Mouse (Mus musculus) stomach, embryonic 16.5 days (tissue): ENCODE data around the gene Aldh1l2. TPM values are rescaled to one million over a fixed set of nuclear protein-coding genes. Genes with fewer than 3 reads are reported as not detected.
"Not testable (repeated sequence)": the region's sequence is repeated elsewhere in the genome, so short reads cannot be mapped to it uniquely, and the experiment has no call there.

Source experiments
- ATAC-seq: fragments of 200-750 bp; cut with Nextera tagmentation; 2 replicates; pipeline ENCODE4 v1.8.0; 2017; ENCODE audit warnings: moderate number of reproducible peaks, moderate TSS enrichment; ENCODE audit not compliant: insufficient read depth, low FRiP score
- H3K27ac ChIP-seq: fragments of 300-500 bp; sonication (generic); 2 replicates; pipeline ENCODE4 v1.5.1; 2014; ENCODE audit warnings: low read length
- H3K27me3 ChIP-seq: fragments of 300-500 bp; sonication (generic); 2 replicates; pipeline ENCODE4 v1.6.1; 2014; ENCODE audit warnings: low read length, control low read depth, mixed read lengths; ENCODE audit not compliant: control insufficient read depth, insufficient read depth
- H3K36me3 ChIP-seq: fragments of 300-500 bp; sonication (generic); 2 replicates; pipeline ENCODE4 v1.6.1; 2014; ENCODE audit warnings: low read length; ENCODE audit not compliant: control insufficient read depth, insufficient read depth
- H3K4me1 ChIP-seq: fragments of 300-500 bp; sonication (generic); 2 replicates; pipeline ENCODE4 v1.6.1; 2014; ENCODE audit warnings: low read length, control low read depth, mixed read lengths; ENCODE audit not compliant: control insufficient read depth, insufficient read depth
- H3K4me2 ChIP-seq: fragments of 300-500 bp; sonication (generic); 2 replicates; pipeline ENCODE4 v1.6.1; 2014; ENCODE audit warnings: low read depth, low read length, mixed read lengths
- H3K4me3 ChIP-seq: fragments of 300-500 bp; sonication (generic); replicated peaks from 2 replicates; pipeline ENCODE4 v1.5.1; 2014; ENCODE audit warnings: mild to moderate bottlenecking, low read length
- H3K9ac ChIP-seq: fragments of 300-500 bp; sonication (generic); 2 replicates; pipeline ENCODE4 v1.6.1; 2014; ENCODE audit warnings: low read length
- H3K9me3 ChIP-seq: fragments of 300-500 bp; sonication (generic); replicated peaks from 2 replicates; pipeline ENCODE4 v1.6.1; 2016; ENCODE audit warnings: low read length, control low read depth; ENCODE audit not compliant: control insufficient read depth
- WGBS: fragments of 180-500 bp; shearing (Covaris S2); extraction: QIAGEN DNeasy Blood & Tissue Kit; methylation state at CpG from one replicate; pipeline ENCODE4 v1.1.7; 2014; 5-methylcytosine and 5-hydroxymethylcytosine counted together
- polyA plus RNA-seq: library from polyadenylated mRNA; unstranded; fragments of >200 nt; fragmentation: Nextera tagmentation; extraction: Ambion mirVana; gene quantifications from 2 replicates; pipeline ENCODE4 v1.2.1, GENCODE M21; 2015

Aldh1l2 gene
- polyA plus RNA-seq, 1 experiment from 2014 or later: 2.9 TPM

DNA sequence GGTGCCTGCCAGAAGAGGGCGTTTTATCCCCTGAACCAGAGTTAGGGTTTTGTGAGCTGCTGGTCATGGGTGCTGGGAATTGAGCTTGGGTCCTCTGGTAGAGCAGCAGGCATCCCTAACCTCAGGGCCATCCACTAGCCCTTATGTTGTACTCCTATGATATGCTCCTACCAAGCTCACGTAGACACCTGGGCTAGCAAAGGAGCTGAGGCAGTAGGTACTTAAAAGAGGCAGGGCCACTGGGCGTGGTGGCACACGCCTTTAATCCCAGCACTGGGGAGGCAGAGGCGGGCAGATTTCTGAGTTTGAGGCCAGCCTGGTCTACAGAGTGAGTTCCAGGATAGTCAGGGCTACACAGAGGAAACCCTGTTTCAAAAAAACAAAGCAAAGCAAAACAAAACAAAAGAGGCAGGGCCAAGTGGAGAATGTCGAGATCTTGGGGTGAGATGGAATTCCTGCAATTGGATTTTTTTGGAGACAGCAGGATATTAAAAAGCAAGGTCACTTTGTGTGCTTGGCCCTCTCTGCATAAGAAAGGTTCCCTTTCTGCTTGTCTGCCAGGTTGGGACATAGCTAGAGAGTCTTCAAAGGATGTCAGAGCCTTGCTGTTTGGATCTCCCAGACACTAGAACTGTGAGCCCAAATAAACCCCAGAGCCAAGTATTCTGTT lies 5.5 kb upstream of the Aldh1l2 start:
- ATAC-seq: no peak
- H3K9me3 ChIP-seq: no peaks in the 10 kb centered on the region
- no peaks in the 10 kb centered on the region for H3K4me1 ChIP-seq
- no peaks in the 10 kb centered on the region for H3K36me3 ChIP-seq
- H3K9ac ChIP-seq: no peak overlapping the region
- H3K4me3 ChIP-seq: no peak overlapping the region
- H3K4me2 ChIP-seq: no peak overlapping the region
- H3K27me3 ChIP-seq: no peaks in the 10 kb centered on the region
- 73% methylated on average over 6 of the region's 6 CpGs for WGBS
- H3K27ac ChIP-seq: no peak overlapping the region

DNA sequence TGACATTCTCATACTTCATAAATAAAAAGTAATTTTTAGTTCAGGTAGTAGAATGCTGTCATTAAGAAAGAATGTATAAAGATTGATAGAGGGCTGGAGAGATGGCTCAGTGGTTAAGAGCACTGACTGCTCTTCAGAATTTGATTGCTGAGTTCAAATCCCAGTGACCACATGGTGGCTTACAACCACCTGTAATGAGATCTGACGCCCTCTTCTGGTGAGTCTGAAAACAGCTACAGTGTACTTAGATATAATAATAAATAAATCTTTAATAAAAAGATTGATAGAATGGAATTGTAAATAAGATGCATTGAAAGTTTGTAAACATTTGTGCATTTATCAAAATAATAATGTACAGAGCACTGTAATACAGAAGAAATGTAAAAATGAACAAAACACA lies 2.5 kb upstream of the Aldh1l2 start:
- Histone ChIP-seq H3K4me1 (peaks cover 9% of the 10 kb centered on the region; the same call in 1 of the 2 replicates), H3K9me3 (no peaks in the 10 kb centered on the region), H3K27ac (no peak overlapping the region), H3K4me3 (no peak overlapping the region), H3K4me2 (no peak overlapping the region), H3K9ac (no peak overlapping the region), H3K36me3 (no peaks in the 10 kb centered on the region), H3K27me3 (no peaks in the 10 kb centered on the region)
- ATAC-seq: no peak
- WGBS: 5% methylated on average over 1 of the region's 1 CpGs

DNA sequence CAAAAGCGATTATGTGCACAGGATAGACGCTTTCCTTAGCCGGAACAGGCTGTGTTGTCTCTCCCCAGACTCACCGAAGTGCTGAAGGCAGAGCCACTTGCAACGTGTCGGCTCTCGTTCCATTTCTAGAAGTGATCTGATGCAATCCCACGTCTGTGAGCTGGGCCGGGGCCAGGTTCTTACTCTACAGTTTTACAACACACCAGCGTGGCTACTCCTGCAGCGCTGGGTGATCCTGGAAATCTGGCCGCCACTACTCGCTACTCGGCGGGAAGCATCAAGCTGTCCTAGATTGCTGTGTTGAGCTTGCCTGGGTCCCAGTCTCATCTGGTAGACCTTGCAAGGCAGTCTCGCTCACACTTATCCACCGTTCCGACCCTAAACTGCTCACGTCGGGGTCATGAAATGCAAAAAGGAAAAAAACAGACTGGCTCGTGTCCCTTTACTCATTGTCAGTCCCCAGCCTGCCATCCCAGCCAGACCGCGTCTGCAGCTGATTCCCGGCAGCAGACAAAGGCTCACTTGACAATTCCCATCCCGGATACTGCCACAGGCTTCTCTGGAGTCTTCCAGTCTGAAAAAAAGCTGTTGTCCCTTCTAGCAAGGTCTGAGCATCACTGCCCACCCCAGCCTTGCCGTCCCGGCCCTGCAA lies 556 bp downstream of the Aldh1l2 start:
- peak overlapping the region; percentile 70 for H3K9ac ChIP-seq
- H3K27ac ChIP-seq: no peak overlapping the region
- no peaks in the 10 kb centered on the region for H3K9me3 ChIP-seq
- H3K4me1 ChIP-seq: peaks cover 9% of the 10 kb centered on the region; the same call in 1 of the 2 replicates
- H3K4me3 ChIP-seq: peak overlapping the region; percentile 56
- ATAC-seq: peak; percentile 42; the same call in 1 of the 2 replicates
- peak overlapping the region; percentile 98 for H3K4me2 ChIP-seq
- 5% methylated on average over 27 of the region's 27 CpGs for WGBS
- H3K27me3 ChIP-seq: no peaks in the 10 kb centered on the region
- H3K36me3 ChIP-seq: no peaks in the 10 kb centered on the region

DNA sequence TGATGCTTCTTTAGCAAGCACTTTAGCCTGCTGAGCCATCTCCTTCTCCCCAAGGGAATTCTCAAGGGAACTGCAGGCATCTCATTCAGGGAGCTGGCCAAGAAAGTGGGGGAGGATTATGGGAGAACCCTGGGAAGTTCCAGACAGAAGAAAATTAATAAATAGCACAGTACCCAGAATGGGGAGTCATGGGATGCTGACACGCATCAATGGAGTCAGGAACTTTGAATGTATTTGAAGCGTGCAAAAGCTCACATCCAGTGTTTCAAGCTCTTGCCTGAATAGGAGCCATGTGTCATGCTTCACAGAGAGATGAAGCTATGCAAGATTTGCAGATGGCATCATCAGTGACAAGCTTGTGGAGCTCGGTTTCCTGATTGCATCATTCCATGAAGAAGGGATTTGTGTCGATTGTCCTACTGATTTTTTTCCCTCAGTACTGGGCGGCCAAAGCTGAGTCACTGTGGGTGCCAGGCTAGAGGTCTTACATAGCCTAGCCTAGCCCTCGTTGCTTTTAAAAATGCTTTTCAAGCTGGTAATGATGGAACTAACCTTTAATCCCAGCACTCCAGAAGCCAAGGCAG lies 3.5 kb downstream of the Aldh1l2 start:
- Histone ChIP-seq H3K9me3 (no peaks in the 10 kb centered on the region), H3K4me3 (no peak overlapping the region), H3K27ac (no peak overlapping the region), H3K4me2 (no peak overlapping the region), H3K4me1 (peaks cover 9% of the 10 kb centered on the region; the same call in 1 of the 2 replicates), H3K36me3 (no peaks in the 10 kb centered on the region), H3K9ac (no peak overlapping the region), H3K27me3 (no peaks in the 10 kb centered on the region)
- ATAC-seq: no peak
- 80% methylated on average over 6 of the region's 6 CpGs for WGBS

DNA sequence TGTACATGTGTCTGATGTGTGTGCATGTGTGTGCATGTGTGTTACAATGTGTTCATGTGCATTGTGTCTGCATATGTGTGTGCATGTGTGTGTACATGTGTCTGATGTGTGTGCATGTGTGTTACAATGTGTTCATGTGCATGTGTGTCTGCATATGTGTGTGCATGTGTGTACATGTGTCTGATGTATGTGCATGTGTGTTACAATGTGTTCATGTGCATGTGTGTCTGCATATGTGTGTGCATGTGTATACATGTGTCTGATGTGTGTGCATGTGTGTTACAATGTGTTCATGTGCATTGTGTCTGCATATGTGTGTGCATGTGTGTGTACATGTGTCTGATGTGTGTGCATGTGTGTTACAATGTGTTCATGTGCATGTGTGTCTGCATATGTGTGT lies 9.7 kb downstream of the Aldh1l2 start:
- not testable (repeated sequence) for H3K27me3 ChIP-seq, H3K4me3 ChIP-seq, H3K4me1 ChIP-seq, H3K9ac ChIP-seq, H3K27ac ChIP-seq, H3K4me2 ChIP-seq, H3K9me3 ChIP-seq, ATAC-seq, H3K36me3 ChIP-seq

DNA sequence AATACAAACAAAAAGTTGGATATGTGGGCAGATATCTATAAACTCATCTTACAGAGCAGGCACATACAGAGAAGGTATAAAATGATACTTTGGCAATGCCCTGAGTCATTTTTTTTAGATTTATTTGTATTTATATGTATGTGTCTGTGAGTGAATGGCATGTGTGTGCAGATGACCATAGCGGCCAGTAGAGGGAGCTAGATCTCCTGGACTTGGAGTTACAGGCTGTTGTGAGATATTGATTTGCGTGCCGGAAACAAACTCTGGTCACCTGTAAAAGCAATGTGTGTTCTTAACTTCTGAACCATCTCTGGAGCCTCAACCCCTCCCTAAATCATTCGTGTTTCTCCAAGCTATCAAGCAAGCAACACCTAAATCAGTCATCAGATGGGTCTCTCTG lies 12.9 kb downstream of the Aldh1l2 start:
- H3K9me3 ChIP-seq: no peaks in the 10 kb centered on the region
- H3K9ac ChIP-seq: no peak overlapping the region
- no peaks in the 10 kb centered on the region for H3K27me3 ChIP-seq
- H3K4me3 ChIP-seq: no peak overlapping the region
- no peak overlapping the region for H3K4me2 ChIP-seq
- H3K36me3 ChIP-seq: no peaks in the 10 kb centered on the region
- WGBS: 87% methylated on average over 4 of the region's 4 CpGs
- no peaks in the 10 kb centered on the region for H3K4me1 ChIP-seq
- ATAC-seq: no peak
- no peak overlapping the region for H3K27ac ChIP-seq

DNA sequence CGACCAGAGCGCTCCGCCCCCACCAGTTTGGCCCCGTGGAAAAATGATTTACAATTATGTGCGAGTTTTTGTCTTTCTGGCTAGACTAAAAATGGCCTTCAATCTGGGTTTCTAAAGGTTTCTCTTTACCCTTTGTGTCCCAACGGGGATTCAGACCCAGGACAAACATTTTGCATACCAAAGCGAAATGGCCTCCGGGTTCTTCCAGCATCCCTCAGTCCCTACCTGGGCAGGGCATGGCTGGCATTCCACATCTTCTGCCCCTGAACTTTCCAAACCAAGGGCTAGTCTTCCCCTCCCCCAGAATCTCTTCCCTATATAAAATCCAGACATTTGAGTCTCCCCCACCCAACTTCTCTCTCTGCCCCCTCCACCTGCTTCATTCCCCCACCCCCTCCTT lies 20.2 kb downstream of the Aldh1l2 start:
- no peaks in the 10 kb centered on the region for H3K9me3 ChIP-seq
- no peaks in the 10 kb centered on the region for H3K27me3 ChIP-seq
- no peaks in the 10 kb centered on the region for H3K36me3 ChIP-seq
- no peak overlapping the region for H3K4me2 ChIP-seq
- ATAC-seq: no peak
- H3K4me1 ChIP-seq: no peaks in the 10 kb centered on the region
- no peak overlapping the region for H3K9ac ChIP-seq
- 79% methylated on average over 8 of the region's 8 CpGs for WGBS
- no peak overlapping the region for H3K27ac ChIP-seq
- no peak overlapping the region for H3K4me3 ChIP-seq

DNA sequence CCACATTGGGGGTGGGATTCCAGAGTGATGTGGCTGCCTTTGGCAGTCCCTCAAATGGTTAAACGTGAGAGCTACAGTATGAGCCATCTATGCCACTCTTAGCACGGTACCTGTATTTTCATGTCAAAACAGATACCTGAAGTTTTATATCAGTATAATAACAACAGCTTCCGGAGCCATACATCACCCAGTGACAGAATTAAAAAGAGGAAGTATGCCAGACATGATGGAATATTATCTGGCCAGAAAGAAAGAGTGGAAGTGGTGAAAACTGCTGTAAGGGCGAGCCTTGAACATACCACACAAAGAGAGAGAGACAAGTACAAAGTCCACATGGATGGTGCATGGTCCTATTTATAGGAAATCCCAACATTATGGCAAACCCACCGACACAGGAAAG lies 22.6 kb downstream of the Aldh1l2 start:
- H3K9me3 ChIP-seq: no peaks in the 10 kb centered on the region
- H3K36me3 ChIP-seq: no peaks in the 10 kb centered on the region
- H3K27me3 ChIP-seq: no peaks in the 10 kb centered on the region
- H3K4me1 ChIP-seq: no peaks in the 10 kb centered on the region
- ATAC-seq: no peak
- H3K4me3 ChIP-seq: no peak overlapping the region
- no peak overlapping the region for H3K27ac ChIP-seq
- H3K9ac ChIP-seq: no peak overlapping the region
- no peak overlapping the region for H3K4me2 ChIP-seq
- WGBS: 75% methylated on average over 5 of the region's 5 CpGs

DNA sequence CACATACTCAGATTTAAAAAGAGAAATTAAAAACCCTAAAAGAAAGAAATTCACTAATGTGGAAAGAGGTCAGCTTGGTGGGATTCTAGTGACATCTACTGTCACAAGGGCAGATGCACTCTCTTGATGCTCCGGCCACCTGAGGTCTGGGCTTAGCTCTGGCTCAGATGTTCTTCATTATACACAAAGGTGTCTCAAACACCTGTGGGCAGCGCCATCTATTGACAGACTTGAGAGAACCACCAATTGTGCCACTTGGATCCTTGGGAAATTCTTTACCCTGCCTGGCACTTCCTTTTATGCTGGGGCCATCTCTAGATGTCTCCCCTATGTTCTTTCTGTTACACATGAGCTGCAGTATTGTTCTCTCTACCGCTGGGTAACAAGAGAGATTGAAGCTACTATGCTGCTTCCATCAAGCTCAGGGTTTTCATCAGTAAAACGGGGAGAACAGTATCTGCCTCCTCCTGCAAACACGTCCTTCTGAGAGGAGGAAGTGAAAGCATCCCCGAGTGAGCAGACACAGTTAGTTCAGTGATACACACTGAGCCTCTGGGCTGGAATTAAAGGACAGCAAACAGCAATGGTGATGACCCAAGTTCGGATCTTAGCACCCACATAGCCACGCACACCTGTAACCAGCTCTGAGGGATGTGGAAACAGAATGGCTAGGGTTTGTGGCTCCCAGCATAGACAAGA lies 24.8 kb downstream of the Aldh1l2 start:
- H3K9ac ChIP-seq: no peak overlapping the region
- H3K4me2 ChIP-seq: no peak overlapping the region
- no peak overlapping the region for H3K27ac ChIP-seq
- no peak overlapping the region for H3K4me3 ChIP-seq
- no peaks in the 10 kb centered on the region for H3K9me3 ChIP-seq
- no peaks in the 10 kb centered on the region for H3K36me3 ChIP-seq
- no peaks in the 10 kb centered on the region for H3K27me3 ChIP-seq
- ATAC-seq: no peak
- 60% methylated on average over 8 of the region's 8 CpGs for WGBS
- H3K4me1 ChIP-seq: no peaks in the 10 kb centered on the region
